Mouse (Mus musculus) gastrocnemius, postnatal 10 days (tissue): ENCODE data around the gene Mospd1. TPM values are rescaled to one million over a fixed set of nuclear protein-coding genes. Genes with fewer than 3 reads are reported as not detected.

ENCODE experiments used
- DNase-seq: peaks from one replicate; pipeline ENCODE4 v3.0.0; 2021; ENCODE audit warnings: mixed read lengths
- long read RNA-seq, 2 experiments: library from polyadenylated mRNA; stranded (forward); transcript quantifications; one replicate each; pipeline ENCODE4 v2.0.0; 2021
- total RNA-seq, 2 experiments: library from RNA; stranded (reverse); gene quantifications; 2 replicates each; pipeline ENCODE4 v1.2.3; 2021

Gene Mospd1
- total RNA-seq, result 10 to 100 TPM; 40.3 to 41.3 TPM
- long read RNA-seq, experiment 1, transcript Mospd1-202 (6 exons, 1,773 nt), result major isoform, 63 of 82 reads
- long read RNA-seq, experiment 1, partial matches to known transcripts, result 2 of 82 reads
- long read RNA-seq, experiment 1, other reads (novel, unspliced or antisense), result 17 of 82 reads
- long read RNA-seq, experiment 2, transcript Mospd1-202 (6 exons, 1,773 nt), result major isoform, 62 of 75 reads
- long read RNA-seq, experiment 2, partial matches to known transcripts, result 2 of 75 reads
- long read RNA-seq, experiment 2, other reads (novel, unspliced or antisense), result 10 of 75 reads

DNA sequence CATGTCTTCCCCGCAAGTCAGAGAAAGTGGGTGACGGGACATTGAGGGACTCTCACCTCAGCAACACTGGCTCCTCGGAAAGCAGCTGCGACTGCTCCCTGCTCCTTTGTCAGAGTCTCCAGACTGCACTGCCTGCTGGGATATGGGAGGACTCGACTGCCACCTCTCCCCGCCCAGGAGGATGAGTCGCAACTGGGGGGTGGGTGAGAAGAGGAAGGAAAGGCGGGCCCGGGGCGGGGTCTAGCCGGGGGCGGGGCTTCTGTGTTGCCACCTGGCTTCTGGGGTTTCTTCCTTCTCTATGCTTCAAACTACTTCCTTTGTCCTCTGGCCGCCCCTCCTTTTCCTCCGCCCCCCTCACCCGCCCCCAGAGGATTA lies at the start of gene Mospd1:
Gene Mospd1 (minus strand): TSS at position 137 of the 375 bp plus-strand sequence.
- DNase-seq, result peak; percentile 85

GRCm38 (mm10) chrX:53386362-53386761 lies 16.1 kb upstream of the Mospd1 start:
- DNase-seq, result no peak

GRCm38 (mm10) chrX:53383122-53383521 lies 12.8 kb upstream of the Mospd1 start:
- no peak for DNase-seq

DNA sequence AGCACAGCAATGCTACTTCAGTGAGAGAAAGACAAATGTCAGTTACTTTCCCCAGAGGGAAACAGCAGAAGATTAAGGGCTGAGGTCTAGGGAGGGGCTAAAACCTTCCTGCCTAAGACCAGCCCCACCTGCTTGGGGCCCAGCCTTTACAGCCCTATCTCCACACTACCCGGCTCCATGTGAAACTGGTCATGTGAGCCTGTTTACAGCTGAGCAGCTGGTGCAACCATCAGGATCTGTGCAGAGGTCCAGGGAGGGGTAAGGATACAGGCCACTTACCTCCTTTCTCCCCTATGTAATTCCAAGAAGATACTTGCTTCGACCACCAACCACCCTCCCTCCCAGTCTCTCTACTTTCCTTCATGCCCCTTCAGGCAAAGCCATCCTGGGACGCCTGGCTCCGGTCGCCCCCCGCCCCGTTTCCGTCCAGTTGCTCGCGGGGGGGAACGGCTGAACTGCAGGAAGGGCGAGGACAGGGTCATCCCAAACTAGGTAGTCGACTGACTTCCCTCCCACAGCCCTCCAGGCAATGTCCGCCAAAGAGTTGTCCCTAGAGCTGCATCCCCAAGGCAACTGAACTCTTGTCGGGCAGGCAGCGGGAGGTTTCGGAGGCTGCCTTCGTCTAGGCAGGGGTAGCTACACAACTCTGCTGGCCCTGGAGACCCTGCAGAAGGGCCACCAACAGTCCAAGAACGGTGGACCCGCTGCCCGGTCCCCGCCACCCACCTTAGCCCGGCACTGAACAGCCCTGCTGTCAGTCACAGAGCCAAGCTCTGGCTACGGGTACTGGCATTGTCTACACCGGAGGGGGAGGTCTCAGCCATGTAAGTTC lies 552 bp downstream of the Mospd1 start:
- peak; percentile 13 for DNase-seq

DNA sequence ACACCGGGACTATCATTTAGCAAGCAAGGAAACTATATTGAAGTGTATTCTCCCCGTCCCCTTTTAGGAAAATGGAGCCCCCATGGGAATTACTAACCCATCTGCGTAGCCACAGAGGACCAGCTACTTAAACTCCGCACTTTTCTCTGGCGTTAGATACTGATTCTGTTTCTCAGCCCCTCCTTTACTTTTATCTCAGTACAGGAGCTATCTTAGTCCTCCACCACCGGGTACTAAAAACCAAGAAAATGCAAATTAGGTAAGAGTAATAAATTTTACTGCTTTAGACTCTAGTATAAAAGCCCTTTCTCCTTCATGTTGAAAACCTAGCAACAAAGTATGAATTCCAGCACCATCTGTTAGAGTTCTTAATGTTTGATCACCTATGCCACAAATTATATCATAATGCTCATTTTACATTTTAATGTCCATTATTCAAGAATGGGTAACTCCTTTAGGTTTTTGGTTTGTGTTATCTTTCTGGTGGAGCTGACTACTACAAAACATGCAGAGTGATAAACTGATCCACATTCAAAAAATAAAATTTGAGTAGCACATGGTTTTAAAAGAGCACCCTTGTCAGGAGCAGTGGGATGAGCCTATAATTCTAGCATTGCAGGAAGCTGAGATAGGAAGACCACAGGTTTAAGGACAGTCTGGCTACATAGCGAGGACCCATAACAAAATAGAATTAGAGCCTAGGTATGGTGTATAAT lies 5.5 kb downstream of the Mospd1 start:
- DNase-seq, result no peak

- no peak for DNase-seq
These were observed 21.9 kb downstream of the Mospd1 start for GRCm38 (mm10) chrX:53348374-53348773.

DNA sequence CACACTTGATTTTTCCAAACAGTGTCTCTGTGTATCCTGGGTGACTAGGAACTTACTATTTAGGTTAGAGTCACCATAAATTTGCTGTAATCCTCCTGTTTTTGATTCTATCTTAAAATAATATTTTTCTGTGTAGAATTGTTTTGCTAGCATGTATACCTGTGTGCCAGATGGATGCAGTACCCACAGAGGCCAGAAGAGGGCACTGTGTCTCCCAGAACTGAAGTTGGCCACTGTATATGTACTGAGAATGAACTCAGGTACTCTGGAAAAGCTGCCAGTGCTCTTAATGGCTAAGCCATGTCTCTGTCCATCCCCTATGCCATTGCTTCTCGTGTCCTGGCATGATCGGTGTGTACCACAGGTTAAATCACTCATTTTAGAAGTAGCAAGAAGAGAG lies 28.8 kb downstream of the Mospd1 start:
- DNase-seq, result peak; percentile 58

GRCm38 (mm10) chrX:53337355-53337754 lies 32.9 kb downstream of the Mospd1 start:
- no peak for DNase-seq

DNA sequence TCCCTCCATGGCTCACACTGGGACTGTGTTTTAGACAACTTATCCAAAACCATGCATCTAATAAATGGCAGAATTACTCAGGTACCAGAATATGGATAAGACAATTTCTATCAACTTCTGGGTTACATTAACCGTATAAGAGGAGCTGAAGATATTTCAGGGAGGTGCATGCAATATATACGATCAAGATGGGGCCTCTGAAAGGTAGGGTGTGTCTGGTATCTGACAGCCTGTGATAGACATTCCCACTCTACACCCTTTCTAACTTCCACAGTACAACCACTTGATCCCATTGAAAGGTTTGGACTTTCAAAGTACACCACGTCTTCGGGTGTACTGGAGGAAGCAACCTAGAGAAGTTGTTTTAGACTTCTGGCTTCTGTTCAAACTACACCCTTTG lies 39.9 kb downstream of the Mospd1 start:
- no peak for DNase-seq

- peak; percentile 5 for DNase-seq
These were observed 49.2 kb downstream of the Mospd1 start for GRCm38 (mm10) chrX:53321111-53321510.

- DNase-seq, result no peak
These were observed 49.7 kb downstream of the Mospd1 start for GRCm38 (mm10) chrX:53320564-53320963.

Other genes with a start within 250 kb of the Mospd1 start
- gene Plac1, start 130.4 kb downstream of the Mospd1 start, total RNA-seq, result under 1 TPM in 1 of 2 experiments, not detected in 1; 0.34 TPM
- gene Fam122b, start 100.7 kb downstream of the Mospd1 start, total RNA-seq, result 1 to 10 TPM; 3.2 to 5.8 TPM
- gene Fam122c, start 97.1 kb downstream of the Mospd1 start, total RNA-seq, result not detected
- gene Etd, start 64.4 kb upstream of the Mospd1 start, total RNA-seq, result not detected
- gene Rtl8c, start 237.5 kb upstream of the Mospd1 start, total RNA-seq, result 10 to 100 TPM; 15.1 to 16.7 TPM
- not detected for gene Gm14597, start 238.5 kb upstream of the Mospd1 start, total RNA-seq